Mouse (Mus musculus) megakaryocyte, embryonic 14.5 days (primary cell): ENCODE data around the gene Ptger1.

Experiments used
- FLI1 ChIP-seq: IDR thresholded peaks from 2 replicates; pipeline ENCODE4 v1.6.1; 2012; ENCODE audit warnings: low read length, inconsistent platforms, mixed read lengths
- GATA1 ChIP-seq: IDR thresholded peaks from 3 replicates; pipeline ENCODE4 v1.6.1; 2012; ENCODE audit warnings: mixed read lengths, low read length, inconsistent platforms, borderline replicate concordance

DNA sequence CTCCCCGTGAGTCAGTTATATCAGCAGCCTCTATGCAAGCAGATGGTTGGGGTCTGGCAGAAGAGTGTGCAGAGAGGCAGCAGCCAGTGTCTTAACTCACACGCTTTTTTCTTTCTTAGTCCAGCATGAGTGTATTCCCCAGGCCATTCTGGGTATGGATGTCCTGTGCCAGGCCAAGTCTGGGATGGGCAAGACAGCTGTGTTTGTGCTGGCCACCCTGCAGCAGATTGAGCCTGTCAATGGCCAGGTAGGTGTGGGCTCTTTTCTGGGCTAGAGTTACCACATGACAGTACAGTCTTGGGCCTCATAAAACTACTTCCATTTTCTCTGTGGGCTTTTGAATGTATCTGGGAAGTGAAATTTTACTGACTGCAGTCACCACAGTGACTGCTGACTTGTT is 53.2 kb downstream of the Ptger1 start:
- TF ChIP-seq GATA1: no peak
- no peak for TF ChIP-seq FLI1
